Mouse (Mus musculus) lung, adult 2 months (tissue): Measurements from ENCODE around the gene Gnb1.

Experiments
- CTCF ChIP-seq: fragments of 200-500 bp; IDR thresholded peaks from 2 replicates; pipeline ENCODE4 v1.5.1; 2011; ENCODE audit warnings: mild to moderate bottlenecking, low read length, control low read depth; ENCODE audit not compliant: insufficient read depth
- POLR2A ChIP-seq: fragments of 200-500 bp; IDR thresholded peaks from 2 replicates; pipeline ENCODE4 v1.6.1; 2011; ENCODE audit warnings: low read depth, mild to moderate bottlenecking, control low read depth, low read length, borderline replicate concordance; ENCODE audit errors: extremely low read depth

- TF ChIP-seq CTCF: no peak
- no peak for TF ChIP-seq POLR2A
Observed at GRCm38 (mm10) chr4:155573155-155573554, 82.0 kb downstream of the Gnb1 start.
